9 mouse cellular contexts compared by ENCODE assay signal in genomic region chr2:31749046-31749709, GRCm38 (mm10).
DNase-seq lines count a peak whose midpoint lies in the region; ATAC-seq lines count a peak whose summit lies in the region.
"Had no signal": no experiment of that assay in that cellular context is flagged by ENCODE, and none has a peak within 500 bp of the region (broad histone marks: within the 10 kb centered on the region; RNA-seq: fewer than 3 reads in every experiment).

No protein-coding gene starts in this region.

- peaks cover 17% of the 10 kb centered on the region for H3K4me1 ChIP-seq in heart, embryonic 16.5 days (ENCODE audit: control insufficient read depth, insufficient read depth, low read length)
- peaks cover 63% of the 10 kb centered on the region for H3K4me1 ChIP-seq in liver, embryonic 12.5 days

- H3K9me3 ChIP-seq in heart, embryonic 16.5 days (replicated peaks; ENCODE audit: control insufficient read depth, low read length) = peaks cover 5% of the 10 kb centered on the region; the same call in 1 of the 2 replicates
- peaks cover 5% of the 10 kb centered on the region; the same call in 1 of the 2 replicates for H3K9me3 ChIP-seq in liver, embryonic 12.5 days (replicated peaks)

- H3K9ac ChIP-seq in heart, embryonic 16.5 days (ENCODE audit: low read length) = peak overlapping the region; percentile 54
- H3K9ac ChIP-seq in liver, embryonic 12.5 days = no peak overlapping the region
- H3K9ac ChIP-seq: liver, embryonic 14.5 days had no signal

- peak overlapping the region; percentile 55 for H3K4me2 ChIP-seq in heart, embryonic 16.5 days (ENCODE audit: low read depth, low read length)
- peak overlapping the region; percentile 29 for H3K4me2 ChIP-seq in liver, embryonic 12.5 days

- H3K4me3 ChIP-seq in heart, embryonic 16.5 days (ENCODE audit: low read length) = peak overlapping the region; percentile 25
- H3K4me3 ChIP-seq in liver, embryonic 12.5 days = no peak overlapping the region

- no peaks in the 10 kb centered on the region for H3K27me3 ChIP-seq in heart, embryonic 16.5 days (ENCODE audit: control insufficient read depth, insufficient read depth, low read length)
- H3K27me3 ChIP-seq in liver, embryonic 12.5 days (replicated peaks) = no peaks in the 10 kb centered on the region

- H3K36me3 ChIP-seq in heart, embryonic 16.5 days (ENCODE audit: control insufficient read depth, insufficient read depth) = 0 out of 2 replicates have a peak, but pooled peaks cover 4% of the 10 kb centered on the region
- H3K36me3 ChIP-seq in liver, embryonic 12.5 days = 0 out of 2 replicates have a peak, but pooled peaks cover 3% of the 10 kb centered on the region

- peak; percentile 42 for DNase-seq in layer of hippocampus, adult 9-11 months
- DNase-seq in layer of hippocampus, adult 8-10 months (ENCODE audit: low spot score in 2 of 2) = no peak
- DNase-seq in embryo, embryonic 10 days (ENCODE audit: low spot score) = peak; percentile 81
- no peak for DNase-seq in cerebellum, postnatal 4 days (ENCODE audit: low spot score in 2 of 2)
- no peak for DNase-seq in B cell, adult 2 months

- H3K27ac ChIP-seq in heart, embryonic 16.5 days (ENCODE audit: low read length) = peak overlapping the region; percentile 83
- peak overlapping the region; percentile 57 for H3K27ac ChIP-seq in liver, embryonic 12.5 days
- H3K27ac ChIP-seq: liver, embryonic 14.5 days had no signal

- ATAC-seq in heart, embryonic 16.5 days (replicated peaks; ENCODE audit: extremely low read depth, insufficient read depth, low FRiP score) = peak; percentile 80
- ATAC-seq in liver, embryonic 12.5 days = no peak
- ATAC-seq in inflammation-experienced regulatory T-cells, adult 6 months = no peak

- WGBS in heart, embryonic 16.5 days = 18% methylated on average over 10 of the region's 10 CpGs
- 57% methylated on average over 10 of the region's 10 CpGs for WGBS in liver, embryonic 12.5 days (ENCODE audit: insufficient replicate concordance)

Comparison
In these comparisons a context has a peak if more than half of its experiments do, and no peak if none do; other contexts are left out.
1. DNase-seq: peak in layer of hippocampus, adult 9-11 months (single experiment) and embryo, embryonic 10 days (single experiment); none in layer of hippocampus, adult 8-10 months (0 of 2), cerebellum, postnatal 4 days (0 of 2) and B cell, adult 2 months (0 of 2).